Mouse (Mus musculus) lung, postnatal 0 days (tissue): ENCODE measurements around the gene Rxfp4.
"Not testable (repeated sequence)": the region's sequence is repeated elsewhere in the genome, so short reads cannot be mapped to it uniquely, and the experiment has no call there.

Experiments used
- CTCF ChIP-seq: IDR thresholded peaks from 2 replicates; pipeline ENCODE4 v1.5.1; 2016; ENCODE audit warnings: antibody characterized with exemption, mild to moderate bottlenecking
- EP300 ChIP-seq: IDR thresholded peaks from 2 replicates; pipeline ENCODE4 v1.6.1; 2016; ENCODE audit warnings: antibody characterized with exemption, mild to moderate bottlenecking, control low read depth

DNA sequence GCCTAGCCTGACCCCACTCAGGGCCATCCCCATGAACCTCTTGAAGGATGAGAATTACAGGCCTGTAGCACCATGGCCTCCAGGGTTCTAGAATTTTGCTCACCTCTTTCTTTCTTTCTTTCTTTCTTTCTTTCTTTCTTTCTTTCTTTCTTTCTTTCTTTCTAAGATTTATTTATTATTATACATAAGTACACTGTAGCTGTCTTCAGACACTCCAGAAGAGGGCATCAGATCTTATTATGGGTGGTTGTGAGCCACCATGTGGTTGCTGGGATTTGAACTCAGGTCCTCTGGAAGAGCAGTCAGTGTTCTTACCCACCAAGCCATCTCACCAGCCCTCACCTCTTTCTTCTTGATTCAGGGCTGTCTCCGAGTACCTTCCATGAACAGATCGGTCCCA lies 47.3 kb downstream of the Rxfp4 start, which contains the start of gene Arhgef2:
- TF ChIP-seq CTCF, EP300: not testable (repeated sequence)
